Mouse (Mus musculus) embryonic facial prominence, embryonic 14.5 days (tissue): ENCODE results near the gene Prkn. TPM values are rescaled to one million over a fixed set of nuclear protein-coding genes. Genes with fewer than 3 reads are reported as not detected.

Experiments
- ATAC-seq: fragments of 200-750 bp; cut with Nextera tagmentation; 2 replicates; pipeline ENCODE4 v1.8.0; 2017; ENCODE audit warnings: low read depth, moderate number of reproducible peaks, moderate TSS enrichment
- DNase-seq: peaks from one replicate; pipeline ENCODE4 v3.0.0-alpha.2; 2015; ENCODE audit warnings: low spot score
- H3K27ac ChIP-seq: fragments of 300-500 bp; sonication (generic); replicated peaks from 2 replicates; pipeline ENCODE4 v1.5.1; 2014; ENCODE audit warnings: low read depth, mild to moderate bottlenecking, low read length, moderate library complexity
- H3K27me3 ChIP-seq: fragments of 300-500 bp; sonication (generic); replicated peaks from 2 replicates; pipeline ENCODE4 v1.6.1; 2014; ENCODE audit warnings: low read length; ENCODE audit not compliant: control insufficient read depth, insufficient read depth
- H3K36me3 ChIP-seq: fragments of 300-500 bp; sonication (generic); 2 replicates; pipeline ENCODE4 v1.6.1; 2014; ENCODE audit warnings: low read length, mixed read lengths; ENCODE audit not compliant: control insufficient read depth, insufficient read depth
- H3K4me1 ChIP-seq: fragments of 300-500 bp; sonication (generic); 2 replicates; pipeline ENCODE4 v1.6.1; 2014; ENCODE audit warnings: antibody characterized with exemption, low read length; ENCODE audit not compliant: control insufficient read depth, insufficient read depth
- H3K4me2 ChIP-seq: fragments of 300-500 bp; sonication (generic); 2 replicates; pipeline ENCODE4 v1.6.1; 2014; ENCODE audit warnings: low read depth, mild to moderate bottlenecking, low read length, moderate library complexity, mixed read lengths
- H3K4me3 ChIP-seq: fragments of 300-500 bp; sonication (generic); 2 replicates; pipeline ENCODE4 v1.5.1; 2014; ENCODE audit warnings: low read depth, mild to moderate bottlenecking, low read length
- H3K9ac ChIP-seq: fragments of 300-500 bp; sonication (generic); 2 replicates; pipeline ENCODE4 v1.6.1; 2014; ENCODE audit warnings: low read depth, mild to moderate bottlenecking, low read length, moderate library complexity, mixed read lengths
- H3K9me3 ChIP-seq: fragments of 300-500 bp; sonication (generic); 2 replicates; pipeline ENCODE4 v1.6.1; 2016; ENCODE audit warnings: low read length; ENCODE audit not compliant: control insufficient read depth
- WGBS: fragments of 180-500 bp; shearing (Covaris S2); extraction: QIAGEN DNeasy Blood & Tissue Kit; methylation state at CpG from one replicate; pipeline ENCODE4 v1.1.7; 2014; 5-methylcytosine and 5-hydroxymethylcytosine counted together
- polyA plus RNA-seq: library from polyadenylated mRNA; unstranded; fragments of >200 nt; fragmentation: Nextera tagmentation; extraction: Ambion mirVana; gene quantifications from 2 replicates; pipeline ENCODE4 v1.2.1, GENCODE M21; 2014

Prkn gene
- polyA plus RNA-seq, 1 experiment from 2014 or later: 2.9 TPM

GRCm38 (mm10) chr17:11962808-11963207 lies 1122.6 kb downstream of the Prkn start:
- Histone ChIP-seq H3K4me3 (no peak overlapping the region), H3K9me3 (0 out of 2 replicates have a peak, but pooled peaks cover 8% of the 10 kb centered on the region), H3K27me3 (no peaks in the 10 kb centered on the region), H3K4me2 (no peak overlapping the region), H3K27ac (no peak overlapping the region), H3K4me1 (no peaks in the 10 kb centered on the region), H3K36me3 (no peaks in the 10 kb centered on the region), H3K9ac (no peak overlapping the region)
- ATAC-seq (no peak), DNase-seq (peak; percentile 36)
- 42% methylated on average over 11 of the region's 11 CpGs for WGBS

- H3K27ac ChIP-seq: no peak overlapping the region
- no peak overlapping the region for H3K4me2 ChIP-seq
- no peak overlapping the region for H3K4me3 ChIP-seq
- DNase-seq: no peak
- 79% methylated on average over 1 of the region's 1 CpGs for WGBS
- no peak for ATAC-seq
- H3K9ac ChIP-seq: no peak overlapping the region
- no peaks in the 10 kb centered on the region for H3K36me3 ChIP-seq
- no peaks in the 10 kb centered on the region for H3K9me3 ChIP-seq
- no peaks in the 10 kb centered on the region for H3K4me1 ChIP-seq
- H3K27me3 ChIP-seq: no peaks in the 10 kb centered on the region
These were observed 1130.0 kb downstream of the Prkn start for GRCm38 (mm10) chr17:11970160-11970559.

GRCm38 (mm10) chr17:11972550-11972949 lies 1132.4 kb downstream of the Prkn start:
- no peaks in the 10 kb centered on the region for H3K9me3 ChIP-seq
- no peak for ATAC-seq
- DNase-seq: peak; percentile 68
- H3K4me2 ChIP-seq: peak overlapping the region; percentile 41; the same call in 1 of the 2 replicates
- H3K4me1 ChIP-seq: no peaks in the 10 kb centered on the region
- H3K9ac ChIP-seq: no peak overlapping the region
- no peak overlapping the region for H3K27ac ChIP-seq
- no peaks in the 10 kb centered on the region; the same call in 1 of the 2 replicates for H3K27me3 ChIP-seq
- H3K36me3 ChIP-seq: no peaks in the 10 kb centered on the region
- WGBS: 5% methylated on average over 9 of the region's 9 CpGs
- no peak overlapping the region for H3K4me3 ChIP-seq

DNA sequence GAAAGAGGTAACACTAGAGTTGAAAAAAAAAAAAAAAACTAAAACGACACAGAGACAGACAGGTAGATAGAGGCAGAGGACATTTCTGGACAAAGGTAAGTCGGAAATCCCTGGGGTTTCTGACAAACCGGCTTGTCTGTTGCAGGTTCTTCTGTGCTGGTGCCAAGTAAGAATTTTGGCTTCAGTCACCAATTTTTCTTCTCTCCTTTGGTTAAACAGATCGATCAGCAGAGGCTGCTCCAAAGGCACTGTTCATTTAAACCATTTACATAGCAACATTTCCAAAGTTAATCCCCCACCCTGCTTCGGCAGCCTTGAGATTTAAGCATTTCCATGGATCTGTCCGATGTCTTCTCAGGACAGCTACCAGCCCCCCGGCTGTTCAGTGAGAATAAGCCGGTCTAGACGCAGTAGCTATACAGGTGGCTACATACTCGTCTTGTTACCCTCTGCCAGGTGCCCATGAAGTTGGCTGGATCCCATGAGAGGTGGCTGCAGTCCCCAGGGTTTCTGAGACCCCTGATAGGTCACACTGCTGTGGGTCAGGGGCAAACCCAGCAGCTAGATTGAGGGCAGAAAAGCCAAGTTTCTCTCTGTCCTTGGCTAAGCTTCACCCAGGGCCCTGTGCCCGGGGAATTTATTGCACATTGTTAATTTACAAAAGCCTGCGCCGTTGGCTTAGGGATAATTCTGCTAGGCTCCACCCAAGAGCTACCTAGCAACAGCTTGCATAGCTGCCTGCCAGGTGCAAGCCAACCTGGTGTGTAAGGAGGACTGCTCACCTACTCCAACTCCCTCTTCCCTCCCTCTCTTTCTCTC lies 1133.0 kb downstream of the Prkn start:
- Histone ChIP-seq H3K4me2 (no peak overlapping the region), H3K9me3 (no peaks in the 10 kb centered on the region), H3K4me3 (no peak overlapping the region), H3K4me1 (no peaks in the 10 kb centered on the region), H3K9ac (no peak overlapping the region), H3K27ac (no peak overlapping the region), H3K36me3 (no peaks in the 10 kb centered on the region), H3K27me3 (no peaks in the 10 kb centered on the region; the same call in 1 of the 2 replicates)
- ATAC-seq: peak; percentile 63; the same call in 1 of the 2 replicates
- DNase-seq: peak; percentile 42
- WGBS: 55% methylated on average over 13 of the region's 13 CpGs

- DNase-seq (peak; percentile 62), ATAC-seq (no peak)
- Histone ChIP-seq H3K4me2 (no peak overlapping the region), H3K9me3 (no peaks in the 10 kb centered on the region), H3K9ac (no peak overlapping the region), H3K27ac (no peak overlapping the region), H3K4me3 (no peak overlapping the region), H3K27me3 (no peaks in the 10 kb centered on the region; the same call in 1 of the 2 replicates), H3K36me3 (no peaks in the 10 kb centered on the region), H3K4me1 (0 out of 2 replicates have a peak, but pooled peaks cover 3% of the 10 kb centered on the region)
- WGBS: 46% methylated on average over 7 of the region's 7 CpGs
These were observed 1135.0 kb downstream of the Prkn start for GRCm38 (mm10) chr17:11975062-11975607.

DNA sequence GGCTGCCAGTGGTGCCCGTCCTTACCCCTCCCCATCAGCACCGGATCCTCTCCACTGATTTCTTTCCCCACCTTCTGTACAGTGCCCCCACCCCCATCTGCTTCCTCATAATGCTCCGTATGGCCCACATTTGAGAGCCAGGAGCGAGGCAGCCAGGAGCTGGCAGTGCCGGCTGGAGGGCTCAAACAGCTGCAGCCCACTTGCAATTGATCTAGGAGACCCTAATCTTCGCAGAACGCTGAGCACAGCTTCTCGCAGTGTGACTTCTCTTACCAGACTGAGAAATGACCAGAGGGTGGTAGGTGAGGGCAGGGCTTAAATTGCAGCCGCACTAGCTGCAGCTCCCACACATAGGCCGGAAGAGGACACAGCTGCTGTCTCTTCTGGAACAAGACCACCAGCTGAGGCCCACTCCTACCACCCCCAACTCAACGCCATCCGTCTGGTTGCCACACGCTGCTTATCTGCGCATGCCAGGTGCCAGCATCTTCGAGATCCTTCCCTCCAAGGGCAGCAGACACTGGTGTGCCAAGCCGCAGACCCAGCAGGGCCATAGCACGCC lies 1138.2 kb downstream of the Prkn start:
- DNase-seq (peak; percentile 49), ATAC-seq (no peak)
- Histone ChIP-seq H3K4me2 (0 out of 2 replicates have a peak overlapping the region, but pooled peaks have one; percentile 11), H3K36me3 (no peaks in the 10 kb centered on the region), H3K9me3 (no peaks in the 10 kb centered on the region), H3K27ac (no peak overlapping the region), H3K9ac (no peak overlapping the region), H3K27me3 (no peaks in the 10 kb centered on the region; the same call in 1 of the 2 replicates), H3K4me1 (0 out of 2 replicates have a peak, but pooled peaks cover 3% of the 10 kb centered on the region), H3K4me3 (no peak overlapping the region)
- 37% methylated on average over 17 of the region's 17 CpGs for WGBS

- DNase-seq (no peak), ATAC-seq (no peak)
- Histone ChIP-seq H3K36me3 (no peaks in the 10 kb centered on the region), H3K9me3 (no peaks in the 10 kb centered on the region), H3K4me2 (no peak overlapping the region), H3K27me3 (no peaks in the 10 kb centered on the region), H3K27ac (no peak overlapping the region), H3K4me3 (no peak overlapping the region), H3K9ac (no peak overlapping the region), H3K4me1 (0 out of 2 replicates have a peak, but pooled peaks cover 3% of the 10 kb centered on the region)
- WGBS: 59% methylated on average over 9 of the region's 9 CpGs
These were observed 1141.5 kb downstream of the Prkn start for GRCm38 (mm10) chr17:11981666-11982065.

- Histone ChIP-seq H3K9ac (no peak overlapping the region), H3K4me1 (peaks cover 8% of the 10 kb centered on the region; the same call in 1 of the 2 replicates), H3K4me2 (no peak overlapping the region), H3K36me3 (no peaks in the 10 kb centered on the region), H3K9me3 (no peaks in the 10 kb centered on the region), H3K27me3 (no peaks in the 10 kb centered on the region), H3K4me3 (no peak overlapping the region), H3K27ac (no peak overlapping the region)
- ATAC-seq (no peak), DNase-seq (peak; percentile 32)
- WGBS: 71% methylated on average over 14 of the region's 14 CpGs
These were observed 1148.1 kb downstream of the Prkn start for GRCm38 (mm10) chr17:11988110-11988837.
